Mouse (Mus musculus) MEL (cell line): ENCODE data around the gene Ptgr2. TPM values are rescaled to one million over a fixed set of nuclear protein-coding genes. Genes with fewer than 3 reads are reported as not detected.

Experiments used
- DNase-seq: peaks from one replicate; pipeline ENCODE4 v3.0.0; 2011; ENCODE audit warnings: low read depth, low spot score
- H3K27ac ChIP-seq: 2 replicates; pipeline ENCODE4 v1.5.1; 2012; ENCODE audit warnings: low read depth, mild to moderate bottlenecking, control low read depth, low read length, moderate library complexity; ENCODE audit not compliant: control insufficient read depth
- H3K27me3 ChIP-seq, 2 experiments: fragments of 150-350 bp in 1 of 2; sonication (generic) in 1 of 2; 2 replicates each; pipeline ENCODE4 v1.6.1; 2012; ENCODE audit warnings: low read length in 2 of 2, mild to moderate bottlenecking in 2 of 2, improper control_type of control experiment in 1 of 2, moderate library complexity in 1 of 2; ENCODE audit not compliant: insufficient read depth in 2 of 2, control insufficient read depth in 1 of 2
- H3K36me3 ChIP-seq, 2 experiments: 2 replicates each; pipeline ENCODE4 v1.6.1; 2012 to 2014; ENCODE audit warnings: low read length in 2 of 2, improper control_type of control experiment in 1 of 2, inconsistent platforms in 1 of 2, mild to moderate bottlenecking in 1 of 2; ENCODE audit not compliant: insufficient read depth in 2 of 2, control insufficient read depth in 1 of 2
- H3K4me1 ChIP-seq, 2 experiments: fragments of 150-350 bp in 1 of 2; sonication (generic) in 1 of 2; 2 replicates each; pipeline ENCODE4 v1.6.1; 2012; ENCODE audit warnings: low read length in 2 of 2, improper control_type of control experiment in 1 of 2, mild to moderate bottlenecking in 1 of 2; ENCODE audit not compliant: insufficient read depth in 2 of 2, control insufficient read depth in 1 of 2
- H3K4me3 ChIP-seq, 2 experiments: fragments of 150-350 bp in 1 of 2; sonication (generic) in 1 of 2; 2 replicates each; pipeline ENCODE4 v1.5.1; 2012; ENCODE audit warnings: low read depth in 2 of 2, low read length in 2 of 2, mild to moderate bottlenecking in 2 of 2, moderate library complexity in 2 of 2, control low read depth in 1 of 2, improper control_type of control experiment in 1 of 2; ENCODE audit not compliant: control insufficient read depth in 1 of 2, insufficient read depth in 1 of 2
- H3K79me2 ChIP-seq: 2 replicates; pipeline ENCODE4 v1.6.1; 2012; ENCODE audit warnings: mild to moderate bottlenecking, low read length, moderate library complexity; ENCODE audit not compliant: control insufficient read depth, poor library complexity, insufficient read depth
- H3K9ac ChIP-seq: 2 replicates; pipeline ENCODE4 v1.6.1; 2012; ENCODE audit warnings: low read depth, mild to moderate bottlenecking, control low read depth, low read length, moderate library complexity; ENCODE audit not compliant: control insufficient read depth, poor library complexity, severe bottlenecking
- H3K9me3 ChIP-seq: fragments of 150-350 bp; sonication (generic); replicated peaks from 2 replicates; pipeline ENCODE4 v1.6.1; 2012; ENCODE audit warnings: mild to moderate bottlenecking, low read length, improper control_type of control experiment, moderate library complexity; ENCODE audit not compliant: insufficient read depth
- CHD1 ChIP-seq: IDR thresholded peaks from 2 replicates; pipeline ENCODE4 v1.6.1; 2012; ENCODE audit warnings: low read depth, mild to moderate bottlenecking, inconsistent platforms, low read length, improper control_type of control experiment
- CHD2 ChIP-seq: IDR thresholded peaks from 2 replicates; pipeline ENCODE4 v1.6.1; 2011; ENCODE audit warnings: low read length, improper control_type of control experiment
- CTCF ChIP-seq, 3 experiments: IDR thresholded peaks in 2 of 3; conservative IDR thresholded peaks in 1 of 3; 2 replicates each; pipeline ENCODE4 v1.5.1; 2011 to 2012; ENCODE audit warnings: low read length in 3 of 3, low read depth in 2 of 3, mild to moderate bottlenecking in 2 of 3, improper control_type of control experiment in 1 of 3, inconsistent platforms in 1 of 3, mixed read lengths in 1 of 3, moderate library complexity in 1 of 3; ENCODE audit not compliant: control insufficient read depth in 1 of 3, insufficient read depth in 1 of 3, poor library complexity in 1 of 3, severe bottlenecking in 1 of 3
- E2F4 ChIP-seq: IDR thresholded peaks from 2 replicates; pipeline ENCODE4 v1.6.1; 2011; ENCODE audit warnings: low read depth, low read length, improper control_type of control experiment, borderline replicate concordance
- EP300 ChIP-seq, 2 experiments: IDR thresholded peaks; 2 replicates each; pipeline ENCODE4 v1.6.1; 2011; ENCODE audit warnings: improper control_type of control experiment in 2 of 2, low read length in 2 of 2, low read depth in 1 of 2, mild to moderate bottlenecking in 1 of 2
- ETS1 ChIP-seq: IDR thresholded peaks from 2 replicates; pipeline ENCODE4 v1.6.1; 2012; ENCODE audit warnings: low read depth, mild to moderate bottlenecking, inconsistent platforms, low read length, improper control_type of control experiment, moderate library complexity
- JUND ChIP-seq: IDR thresholded peaks from 2 replicates; pipeline ENCODE4 v1.6.1; 2011; ENCODE audit warnings: low read depth, mild to moderate bottlenecking, improper control_type of control experiment, low read length
- KAT2A ChIP-seq: conservative IDR thresholded peaks from 2 replicates; pipeline ENCODE4 v1.6.1; 2012; ENCODE audit warnings: low read depth, low read length, improper control_type of control experiment, inconsistent platforms
- MAFK ChIP-seq: IDR thresholded peaks from 2 replicates; pipeline ENCODE4 v1.6.1; 2011; ENCODE audit warnings: low read depth, mild to moderate bottlenecking, low read length, improper control_type of control experiment, borderline replicate concordance
- MAZ ChIP-seq: IDR thresholded peaks from 2 replicates; pipeline ENCODE4 v1.6.1; 2012; ENCODE audit warnings: low read depth, mild to moderate bottlenecking, inconsistent platforms, low read length, improper control_type of control experiment
- MEF2A ChIP-seq: IDR thresholded peaks from 2 replicates; pipeline ENCODE4 v1.6.1; 2014; ENCODE audit warnings: low read depth, mild to moderate bottlenecking, inconsistent platforms, low read length, improper control_type of control experiment; ENCODE audit not compliant: poor library complexity, insufficient replicate concordance, severe bottlenecking; ENCODE audit errors: extremely low read depth
- MXI1 ChIP-seq: IDR thresholded peaks from 2 replicates; pipeline ENCODE4 v1.6.1; 2011; ENCODE audit warnings: mild to moderate bottlenecking, low read depth, low read length, improper control_type of control experiment
- MYB ChIP-seq: IDR thresholded peaks from 2 replicates; pipeline ENCODE4 v1.6.1; 2011; ENCODE audit warnings: mild to moderate bottlenecking, low read depth, low read length, improper control_type of control experiment
- POLR2A ChIP-seq, 2 experiments: IDR thresholded peaks; 2 replicates each; pipeline ENCODE4 v1.6.1; 2011 to 2012; ENCODE audit warnings: low read length in 2 of 2, mild to moderate bottlenecking in 2 of 2, control low read depth in 1 of 2, improper control_type of control experiment in 1 of 2, low read depth in 1 of 2, moderate library complexity in 1 of 2; ENCODE audit not compliant: control insufficient read depth in 1 of 2, insufficient read depth in 1 of 2, poor library complexity in 1 of 2
- POLR2AphosphoS2 ChIP-seq: IDR thresholded peaks from 2 replicates; pipeline ENCODE4 v1.6.1; 2011; ENCODE audit warnings: low read length, improper control_type of control experiment
- RAD21 ChIP-seq: IDR thresholded peaks from 2 replicates; pipeline ENCODE4 v1.6.1; 2011; ENCODE audit warnings: mild to moderate bottlenecking, low read depth, low read length, improper control_type of control experiment
- RCOR1 ChIP-seq: IDR thresholded peaks from 2 replicates; pipeline ENCODE4 v1.6.1; 2012; ENCODE audit warnings: low read depth, mild to moderate bottlenecking, inconsistent platforms, low read length, improper control_type of control experiment
- SIN3A ChIP-seq: IDR thresholded peaks from 2 replicates; pipeline ENCODE4 v1.6.1; 2012; ENCODE audit warnings: low read length, improper control_type of control experiment, inconsistent platforms
- SMC3 ChIP-seq: IDR thresholded peaks from 2 replicates; pipeline ENCODE4 v1.6.1; 2011; ENCODE audit warnings: low read depth, low read length, improper control_type of control experiment
- TAL1 ChIP-seq: IDR thresholded peaks from 2 replicates; pipeline ENCODE4 v1.6.1; 2012; ENCODE audit warnings: mild to moderate bottlenecking, inconsistent platforms, low read length, moderate library complexity, mixed read lengths
- TBP ChIP-seq: IDR thresholded peaks from 2 replicates; pipeline ENCODE4 v1.8.0; 2011; ENCODE audit warnings: low read depth, low read length, improper control_type of control experiment
- UBTF ChIP-seq: IDR thresholded peaks from 2 replicates; pipeline ENCODE4 v1.6.1; 2012; ENCODE audit warnings: low read depth, mild to moderate bottlenecking, inconsistent platforms, low read length, improper control_type of control experiment, moderate library complexity, borderline replicate concordance; ENCODE audit not compliant: insufficient read depth
- USF1 ChIP-seq: IDR thresholded peaks from 2 replicates; pipeline ENCODE4 v1.6.1; 2014; ENCODE audit warnings: low read depth, mild to moderate bottlenecking, inconsistent platforms, low read length, improper control_type of control experiment, moderate library complexity
- ZKSCAN1 ChIP-seq: IDR thresholded peaks from 2 replicates; pipeline ENCODE4 v1.6.1; 2012; ENCODE audit warnings: low read depth, mild to moderate bottlenecking, inconsistent platforms, low read length, improper control_type of control experiment, moderate library complexity
- ZNF384 ChIP-seq: IDR thresholded peaks from 2 replicates; pipeline ENCODE4 v1.6.1; 2012; ENCODE audit warnings: low read depth, mild to moderate bottlenecking, inconsistent platforms, low read length, improper control_type of control experiment
- polyA plus RNA-seq, 2 experiments: library from polyadenylated mRNA; stranded (reverse) in 1 of 2; unstranded in 1 of 2; fragments of >175 nt in 1 of 2; fragments of >200 nt in 1 of 2; gene quantifications; 2 replicates each; pipeline versions ENCODE4 v1.2.1 to v1.2.4; 2012; ENCODE audit warnings: low replicate concordance in 2 of 2, low read depth in 1 of 2; ENCODE audit not compliant: insufficient read length in 2 of 2, insufficient read depth in 1 of 2, missing spikeins in 1 of 2
- total RNA-seq: library from RNA; depleted of rRNA; stranded (reverse); fragments of 300-350 nt; gene quantifications from 2 replicates; pipeline ENCODE4 v1.2.3, GENCODE M21; 2012

Gene Ptgr2
- total and polyA plus RNA-seq, 3 experiments, result 33.0 to 35.9 TPM; not detected in 1

DNA sequence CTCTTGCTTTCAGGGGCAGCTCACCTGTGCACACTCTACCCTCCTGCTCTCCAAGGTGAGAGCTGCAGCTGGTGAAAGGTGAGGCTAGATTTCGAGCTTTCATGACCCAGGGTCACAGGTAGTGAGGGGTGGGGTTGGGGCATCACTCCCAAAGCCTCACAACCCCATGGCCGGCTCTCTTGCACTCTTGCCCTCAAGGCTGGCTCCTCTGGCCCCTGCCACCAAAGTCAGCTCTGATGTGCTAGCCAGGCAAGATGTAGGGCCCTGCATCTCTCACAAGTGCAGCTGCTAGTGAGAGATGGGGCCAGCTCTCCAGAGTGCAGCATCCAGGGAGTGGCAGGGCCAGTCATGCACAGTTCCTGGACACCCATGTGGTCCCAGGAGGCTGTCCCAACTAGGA, 17.8 kb upstream of the Ptgr2 start:
- no peaks in the 10 kb centered on the region for H3K9me3 ChIP-seq
- H3K9ac ChIP-seq, result no peak overlapping the region
- H3K4me3 ChIP-seq, result no peak overlapping the region
- no peaks in the 10 kb centered on the region; a peak in 1 of 4 replicates for H3K4me1 ChIP-seq
- no peaks in the 10 kb centered on the region for H3K27me3 ChIP-seq
- DNase-seq, result no peak
- H3K36me3 ChIP-seq, result no peaks in the 10 kb centered on the region
- no peak overlapping the region for H3K27ac ChIP-seq
- TF ChIP-seq RAD21 (no peak), CHD2 (no peak), RCOR1 (no peak), KAT2A (no peak), CTCF (IDR thresholded peaks at IDR 0.05 in 2 of 3, conservative IDR thresholded peaks at IDR 0.05 in 1 of 3; ENCODE audit: control insufficient read depth in 1 of 3, insufficient read depth in 1 of 3, low read depth in 2 of 3, low read length in 3 of 3, poor library complexity in 1 of 3, severe bottlenecking in 1 of 3) (no peak), ZNF384 (no peak), POLR2AphosphoS2 (no peak), JUND (no peak), SIN3A (no peak), ZKSCAN1 (no peak), TBP (no peak), TAL1 (no peak), POLR2A (IDR thresholded peaks at IDR 0.05; ENCODE audit: control insufficient read depth in 1 of 2, insufficient read depth in 1 of 2, low read depth in 1 of 2, low read length in 2 of 2, poor library complexity in 1 of 2) (no peak), E2F4 (no peak), MAFK (no peak), CHD1 (no peak), ETS1 (no peak), MYB (no peak), MAZ (no peak), USF1 (no peak)
- TF ChIP-seq, all 39 proteins: peak for 0
- H3K79me2 ChIP-seq, result no peaks in the 10 kb centered on the region

DNA sequence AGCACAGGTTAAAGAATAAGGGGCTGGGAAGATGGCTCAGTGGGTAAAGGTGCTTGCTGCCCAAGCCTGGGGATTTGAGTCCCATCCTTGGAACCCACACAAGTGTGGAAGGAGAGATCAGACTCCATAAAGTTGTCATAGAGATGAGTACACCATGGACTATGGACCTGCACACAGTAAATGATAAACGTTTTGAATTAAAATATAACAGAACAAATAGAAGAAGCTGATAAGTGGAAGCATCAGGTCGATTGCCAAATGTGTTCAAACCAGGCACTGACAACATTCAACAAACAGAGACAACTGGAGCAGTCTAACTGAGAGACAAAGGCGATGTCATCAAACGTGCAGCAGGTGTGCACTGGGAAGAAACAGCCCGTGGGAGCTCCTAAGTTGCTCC, 11.7 kb upstream of the Ptgr2 start:
- H3K27ac ChIP-seq, result no peak overlapping the region
- H3K27me3 ChIP-seq, result no peaks in the 10 kb centered on the region
- no peak overlapping the region for H3K4me3 ChIP-seq
- no peaks in the 10 kb centered on the region for H3K79me2 ChIP-seq
- no peak for DNase-seq
- TF ChIP-seq EP300 (IDR thresholded peaks at IDR 0.05; ENCODE audit: low read depth in 1 of 2, low read length in 2 of 2) (no peak), MYB (no peak), ETS1 (no peak), POLR2A (IDR thresholded peaks at IDR 0.05; ENCODE audit: control insufficient read depth in 1 of 2, insufficient read depth in 1 of 2, low read depth in 1 of 2, low read length in 2 of 2, poor library complexity in 1 of 2) (no peak), MXI1 (no peak), UBTF (no peak), RAD21 (no peak), MEF2A (no peak), CHD1 (no peak), SMC3 (no peak)
- no peaks in the 10 kb centered on the region for H3K36me3 ChIP-seq
- no peaks in the 10 kb centered on the region for H3K4me1 ChIP-seq
- no peaks in the 10 kb centered on the region for H3K9me3 ChIP-seq
- no peak overlapping the region for H3K9ac ChIP-seq
